Mouse (Mus musculus): ENCODE measurements around the gene Oas1c. TPM values are rescaled to one million over a fixed set of nuclear protein-coding genes. Genes with fewer than 3 reads are reported as not detected.
A peak's percentile ranks its signal among the peaks of the same experiment; 100 is the strongest.

Gene Oas1c
- polyA plus RNA-seq, 1 experiment, result 4.6 TPM

DNA sequence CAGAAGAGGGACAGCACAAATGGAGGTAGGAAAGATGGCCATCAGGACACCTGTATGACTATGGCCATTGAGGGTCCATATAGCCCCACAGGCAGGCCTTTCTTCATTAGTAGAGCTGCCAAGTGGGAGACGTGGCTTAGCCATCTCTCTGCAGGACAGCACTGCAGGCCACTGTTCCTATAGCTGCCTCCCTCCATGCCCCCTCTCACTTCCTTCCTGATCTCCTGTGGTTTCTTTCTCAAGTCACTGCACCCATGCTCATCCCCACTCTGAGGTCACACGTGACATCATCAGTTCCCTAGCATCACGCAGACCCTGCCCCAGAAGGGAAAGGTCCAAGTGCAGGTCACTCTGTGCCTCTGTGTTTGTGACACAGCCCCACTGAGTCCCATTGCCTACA is 25.3 kb downstream of the Oas1c start:
- H3K4me1 ChIP-seq (ENCODE audit: control insufficient read depth, insufficient read depth, low read length), result no peaks in the 10 kb centered on the region
- no peak for TF ChIP-seq CTCF (IDR thresholded peaks at IDR 0.05; ENCODE audit: insufficient read depth, low read length)
- no peak for TF ChIP-seq POLR2A (IDR thresholded peaks at IDR 0.05; ENCODE audit: borderline replicate concordance, extremely low read depth, low read depth, low read length)
- no peak overlapping the region for H3K4me3 ChIP-seq (replicated peaks; ENCODE audit: extremely low read depth, low read depth, low read length)
- no peak for DNase-seq
- 53% methylated on average over 3 of the region's 3 CpGs for WGBS

DNA sequence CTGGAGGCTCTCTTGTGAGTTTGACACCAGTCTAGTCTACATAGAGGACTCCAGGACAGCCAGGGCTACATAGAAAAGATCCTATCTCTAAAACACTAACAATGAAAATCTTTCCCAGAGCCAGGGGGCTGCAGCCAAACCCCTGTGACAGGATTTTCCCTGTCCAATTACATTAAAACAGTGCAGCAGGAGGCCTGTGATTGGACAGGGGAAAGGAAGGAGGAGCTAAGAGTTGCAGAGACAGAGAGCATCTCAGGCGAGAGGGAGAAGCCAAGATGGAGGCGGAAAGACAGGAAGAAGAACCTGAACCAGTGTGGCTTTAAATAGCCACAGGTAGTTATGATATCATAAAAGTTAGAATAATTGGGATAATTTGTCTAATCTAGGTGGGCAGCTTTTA is 29.9 kb downstream of the Oas1c start:
- TF ChIP-seq POLR2A (IDR thresholded peaks at IDR 0.05; ENCODE audit: borderline replicate concordance, extremely low read depth, low read depth, low read length) (no peak), CTCF (IDR thresholded peaks at IDR 0.05; ENCODE audit: insufficient read depth, low read length) (no peak)
- H3K4me3 ChIP-seq (replicated peaks; ENCODE audit: extremely low read depth, low read depth, low read length), result no peak overlapping the region
- WGBS, result 73% methylated on average over 2 of the region's 2 CpGs
- DNase-seq, result no peak
- peaks cover 4% of the 10 kb centered on the region; the same call in 1 of the 2 replicates for H3K4me1 ChIP-seq (ENCODE audit: control insufficient read depth, insufficient read depth, low read length)

DNA sequence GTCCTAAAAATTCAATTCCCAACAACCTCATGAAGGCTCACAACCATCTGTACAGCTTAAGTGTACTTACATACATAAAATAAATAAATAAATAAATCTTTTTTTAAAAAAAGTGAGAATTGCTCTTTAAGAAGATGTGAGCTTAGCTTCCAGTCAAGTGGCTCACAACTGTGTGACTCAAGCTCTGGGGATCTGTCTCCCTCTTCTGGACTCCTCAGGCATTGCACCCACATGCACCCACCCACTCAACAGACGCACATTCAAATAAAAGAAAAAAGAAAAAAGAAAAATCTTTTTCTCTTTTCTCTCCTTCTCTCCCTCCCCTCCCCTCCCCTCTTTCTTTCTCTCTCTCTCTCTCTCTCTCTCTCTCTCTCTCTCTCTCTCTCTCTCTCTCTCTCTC is 30.7 kb downstream of the Oas1c start:
- TF ChIP-seq CTCF (IDR thresholded peaks at IDR 0.05; ENCODE audit: insufficient read depth, low read length) (0 out of 2 replicates have a peak, but pooled peaks have one; percentile 17), POLR2A (IDR thresholded peaks at IDR 0.05; ENCODE audit: borderline replicate concordance, extremely low read depth, low read depth, low read length) (no peak)
- no peak overlapping the region for H3K4me3 ChIP-seq (replicated peaks; ENCODE audit: extremely low read depth, low read depth, low read length)
- DNase-seq, result no peak
- peaks cover 4% of the 10 kb centered on the region; the same call in 1 of the 2 replicates for H3K4me1 ChIP-seq (ENCODE audit: control insufficient read depth, insufficient read depth, low read length)
- WGBS, result 82% methylated on average over 1 of the region's 1 CpGs

DNA sequence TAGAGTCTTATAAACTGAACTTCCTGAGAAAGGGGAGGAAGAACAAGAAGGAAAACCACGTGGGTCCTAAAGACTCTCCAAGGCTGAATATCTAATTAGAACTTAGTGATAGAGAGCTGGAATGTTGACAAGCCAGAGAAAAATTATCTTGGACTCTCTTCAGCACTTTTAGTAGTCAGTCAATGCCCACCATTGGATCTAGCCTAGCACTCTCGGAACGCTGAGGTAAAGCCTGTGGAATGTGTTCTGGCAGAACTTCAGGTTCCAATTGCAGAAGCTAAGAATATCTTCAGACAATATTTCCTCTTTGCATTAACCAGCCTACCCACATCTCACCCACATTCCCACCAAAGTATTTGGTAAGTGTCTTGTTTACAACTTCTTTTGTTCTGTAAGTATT is 32.4 kb downstream of the Oas1c start:
- WGBS, result 11% methylated on average over 3 of the region's 3 CpGs
- H3K4me1 ChIP-seq (ENCODE audit: control insufficient read depth, insufficient read depth, low read length), result peaks cover 4% of the 10 kb centered on the region; the same call in 1 of the 2 replicates
- no peak for TF ChIP-seq CTCF (IDR thresholded peaks at IDR 0.05; ENCODE audit: insufficient read depth, low read length)
- TF ChIP-seq POLR2A (IDR thresholded peaks at IDR 0.05; ENCODE audit: borderline replicate concordance, extremely low read depth, low read depth, low read length), result no peak
- H3K4me3 ChIP-seq (replicated peaks; ENCODE audit: extremely low read depth, low read depth, low read length), result no peak overlapping the region
- no peak for DNase-seq

DNA sequence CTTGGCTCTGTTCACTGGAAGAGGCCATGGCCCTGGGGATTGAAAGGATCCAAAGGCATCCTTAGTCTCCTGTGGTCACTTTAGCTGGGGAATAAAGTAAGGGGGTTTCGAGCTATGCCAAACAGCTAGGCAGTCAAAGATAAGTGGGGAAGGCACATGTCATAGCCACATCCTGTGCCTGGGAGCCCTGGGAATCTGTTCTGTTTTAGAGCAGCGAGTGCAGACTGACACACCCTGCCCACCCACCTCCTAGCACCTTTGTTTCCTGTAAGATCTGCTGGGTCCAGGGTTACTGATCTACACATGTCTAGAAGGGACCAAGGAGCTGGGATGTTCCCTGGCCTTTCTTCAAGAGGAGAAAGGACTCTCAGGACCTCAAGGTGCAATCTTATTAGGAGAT is 33.4 kb downstream of the Oas1c start:
- H3K4me1 ChIP-seq (ENCODE audit: control insufficient read depth, insufficient read depth, low read length), result peaks cover 4% of the 10 kb centered on the region; the same call in 1 of the 2 replicates
- WGBS, result 47% methylated on average over 2 of the region's 2 CpGs
- TF ChIP-seq CTCF (IDR thresholded peaks at IDR 0.05; ENCODE audit: insufficient read depth, low read length), result no peak
- TF ChIP-seq POLR2A (IDR thresholded peaks at IDR 0.05; ENCODE audit: borderline replicate concordance, extremely low read depth, low read depth, low read length), result no peak
- H3K4me3 ChIP-seq (replicated peaks; ENCODE audit: extremely low read depth, low read depth, low read length), result no peak overlapping the region
- no peak for DNase-seq

DNA sequence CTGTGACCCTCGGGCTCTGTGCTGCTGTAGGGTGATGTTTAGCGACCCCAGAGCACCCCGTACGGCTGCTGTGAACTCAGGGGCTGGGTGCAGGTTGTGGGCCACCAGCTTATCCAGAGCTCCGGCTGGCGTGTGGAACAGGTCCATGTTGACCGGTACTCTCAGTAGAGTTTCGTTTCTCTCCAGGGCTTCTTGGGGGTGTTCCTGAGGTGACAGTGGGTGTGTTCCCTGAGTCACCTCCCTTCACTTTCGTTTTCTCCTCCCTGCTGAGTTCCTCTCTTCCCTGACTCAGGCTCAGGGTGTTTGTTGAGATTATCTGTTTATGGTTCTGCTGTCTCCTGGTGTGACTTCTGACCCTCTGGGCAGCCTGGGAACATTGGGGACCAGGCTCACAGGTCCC is 34.8 kb downstream of the Oas1c start, which contains the start of gene Oas3:
Gene Oas3, minus strand, starts transcription at position 184 of the 400 bp plus-strand sequence.
- 53% methylated on average over 9 of the region's 9 CpGs for WGBS
- Histone ChIP-seq H3K4me1 (ENCODE audit: control insufficient read depth, insufficient read depth, low read length) (peaks cover 4% of the 10 kb centered on the region; the same call in 1 of the 2 replicates), H3K4me3 (replicated peaks; ENCODE audit: extremely low read depth, low read depth, low read length) (peak within 1 kb of the TSS; percentile 4)
- TF ChIP-seq CTCF (IDR thresholded peaks at IDR 0.05; ENCODE audit: insufficient read depth, low read length) (no peak), POLR2A (IDR thresholded peaks at IDR 0.05; ENCODE audit: borderline replicate concordance, extremely low read depth, low read depth, low read length) (no peak)
- no peak for DNase-seq

DNA sequence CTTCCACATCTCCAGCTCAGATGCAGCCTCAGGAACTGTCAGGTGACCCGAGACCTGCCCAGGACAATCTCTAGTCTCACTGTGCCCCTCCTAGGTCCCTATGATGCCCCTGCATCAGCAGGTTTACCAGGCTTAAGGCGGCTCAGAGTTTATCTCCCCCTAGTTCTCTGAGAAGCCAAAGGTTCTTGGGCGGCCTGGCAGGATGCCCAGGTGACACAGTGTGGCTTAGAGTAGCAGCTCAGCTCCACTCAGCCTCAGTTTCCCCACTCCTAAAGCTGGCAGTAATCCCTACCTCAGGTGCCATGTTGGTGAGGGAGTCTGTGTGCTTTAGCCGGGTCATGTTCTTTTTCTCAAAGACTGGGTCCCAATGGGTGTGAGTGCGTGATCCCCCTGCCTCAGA is 35.5 kb downstream of the Oas1c start:
- Histone ChIP-seq H3K4me3 (replicated peaks; ENCODE audit: extremely low read depth, low read depth, low read length) (no peak overlapping the region), H3K4me1 (ENCODE audit: control insufficient read depth, insufficient read depth, low read length) (peaks cover 4% of the 10 kb centered on the region; the same call in 1 of the 2 replicates)
- WGBS, result 74% methylated on average over 5 of the region's 5 CpGs

DNA sequence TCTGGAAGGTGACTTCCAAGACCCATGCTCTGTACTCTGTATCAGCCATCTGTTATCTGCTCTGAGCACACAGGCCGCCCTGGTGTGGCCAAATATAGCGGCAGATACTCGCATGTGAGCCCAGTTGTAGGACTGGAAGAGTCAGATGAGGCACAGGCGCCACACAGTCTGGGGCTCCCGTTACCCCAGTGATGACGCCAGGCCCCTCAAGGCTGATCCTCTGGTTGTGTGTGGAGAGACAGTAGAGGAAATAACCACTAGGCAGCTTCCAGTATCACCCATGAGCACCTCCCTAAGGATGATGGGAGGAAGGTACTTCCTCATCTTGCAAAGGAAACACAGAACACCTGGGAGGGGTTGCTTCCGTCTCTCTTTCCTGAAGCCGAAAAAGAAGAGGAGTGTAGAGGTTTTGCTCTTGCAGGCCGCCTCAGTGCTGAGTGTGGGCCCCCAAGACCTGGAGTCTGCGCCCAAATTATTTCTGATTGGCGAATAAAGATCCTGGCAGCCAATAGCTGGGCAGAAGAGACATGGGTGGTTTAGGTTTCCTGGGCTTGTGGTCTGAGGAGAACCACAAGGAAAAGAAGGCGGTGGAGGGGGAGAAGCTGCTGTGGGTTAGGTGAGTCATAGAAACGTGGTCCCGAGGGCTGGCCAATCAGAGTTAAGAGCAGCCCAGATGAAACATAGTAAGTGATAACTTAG is 36.9 kb downstream of the Oas1c start:
- TF ChIP-seq CTCF (IDR thresholded peaks at IDR 0.05; ENCODE audit: insufficient read depth, low read length) (no peak), POLR2A (IDR thresholded peaks at IDR 0.05; ENCODE audit: borderline replicate concordance, extremely low read depth, low read depth, low read length) (no peak)
- WGBS, result 62% methylated on average over 14 of the region's 14 CpGs
- no peak for DNase-seq
- H3K4me1 ChIP-seq (ENCODE audit: control insufficient read depth, insufficient read depth, low read length), result peaks cover 4% of the 10 kb centered on the region; the same call in 1 of the 2 replicates
- no peak overlapping the region for H3K4me3 ChIP-seq (replicated peaks; ENCODE audit: extremely low read depth, low read depth, low read length)

More for the DNA sequence above, 35.5 kb downstream of the Oas1c start:
- TF ChIP-seq POLR2A (IDR thresholded peaks at IDR 0.05; ENCODE audit: borderline replicate concordance, extremely low read depth, low read depth, low read length), result no peak
- TF ChIP-seq CTCF (IDR thresholded peaks at IDR 0.05; ENCODE audit: insufficient read depth, low read length), result no peak
- no peak for DNase-seq

DNA sequence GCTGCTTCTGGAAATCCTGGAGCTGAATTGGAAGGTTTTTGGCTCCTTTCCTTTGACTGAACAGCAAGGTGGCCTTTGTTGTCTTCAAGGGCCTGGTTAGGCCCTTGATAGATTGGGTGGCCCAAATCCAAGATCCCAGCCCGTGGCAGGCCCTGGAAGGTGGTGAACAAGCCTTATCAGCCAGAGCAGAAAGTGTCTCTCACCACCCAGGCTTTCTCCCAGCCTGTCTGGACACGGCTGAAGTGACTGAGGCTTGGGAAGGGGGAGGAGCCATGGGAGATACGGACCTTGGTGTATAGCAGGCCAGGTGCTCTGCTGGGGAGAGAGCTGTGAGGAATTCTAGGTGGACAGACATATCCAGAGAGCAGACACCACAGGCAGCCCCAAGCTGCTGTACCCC is 42.9 kb downstream of the Oas1c start:
- H3K4me3 ChIP-seq (replicated peaks; ENCODE audit: extremely low read depth, low read depth, low read length), result no peak overlapping the region
- DNase-seq, result no peak
- TF ChIP-seq CTCF (IDR thresholded peaks at IDR 0.05; ENCODE audit: insufficient read depth, low read length) (no peak), POLR2A (IDR thresholded peaks at IDR 0.05; ENCODE audit: borderline replicate concordance, extremely low read depth, low read depth, low read length) (no peak)
- no peaks in the 10 kb centered on the region for H3K4me1 ChIP-seq (ENCODE audit: control insufficient read depth, insufficient read depth, low read length)
- WGBS, result 50% methylated on average over 3 of the region's 3 CpGs

DNA sequence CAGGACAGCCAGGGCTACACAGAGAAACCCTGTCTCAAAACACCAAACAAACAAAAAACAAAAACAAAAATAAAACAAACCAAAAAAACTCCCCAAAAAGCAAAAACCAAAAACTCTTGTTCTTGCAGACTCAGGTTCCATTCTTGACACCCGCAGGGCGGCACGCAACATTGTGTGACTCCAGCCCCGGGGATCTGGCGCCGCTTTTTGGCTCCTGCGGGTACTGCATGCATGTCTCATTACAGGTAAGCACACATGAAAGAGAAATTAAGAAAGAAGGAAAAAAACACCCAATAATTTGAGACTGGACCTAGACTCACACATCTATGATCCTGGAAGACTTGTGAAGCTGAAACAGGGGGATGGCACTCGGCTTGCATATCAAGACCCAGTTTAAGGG is 47.3 kb downstream of the Oas1c start:
- no peak for DNase-seq
- H3K4me3 ChIP-seq (replicated peaks; ENCODE audit: extremely low read depth, low read depth, low read length), result no peak overlapping the region
- H3K4me1 ChIP-seq (ENCODE audit: control insufficient read depth, insufficient read depth, low read length), result no peaks in the 10 kb centered on the region
- TF ChIP-seq POLR2A (IDR thresholded peaks at IDR 0.05; ENCODE audit: borderline replicate concordance, extremely low read depth, low read depth, low read length), result no peak
- TF ChIP-seq CTCF (IDR thresholded peaks at IDR 0.05; ENCODE audit: insufficient read depth, low read length), result no peak
- 64% methylated on average over 8 of the region's 8 CpGs for WGBS

Measured in lung, adult 2 months (tissue).